Mouse (Mus musculus): ENCODE results near the gene Ifi206.
"Not testable (repeated sequence)": the region's sequence is repeated elsewhere in the genome, so short reads cannot be mapped to it uniquely, and the experiment has no call there.

Ifi206 gene

DNA sequence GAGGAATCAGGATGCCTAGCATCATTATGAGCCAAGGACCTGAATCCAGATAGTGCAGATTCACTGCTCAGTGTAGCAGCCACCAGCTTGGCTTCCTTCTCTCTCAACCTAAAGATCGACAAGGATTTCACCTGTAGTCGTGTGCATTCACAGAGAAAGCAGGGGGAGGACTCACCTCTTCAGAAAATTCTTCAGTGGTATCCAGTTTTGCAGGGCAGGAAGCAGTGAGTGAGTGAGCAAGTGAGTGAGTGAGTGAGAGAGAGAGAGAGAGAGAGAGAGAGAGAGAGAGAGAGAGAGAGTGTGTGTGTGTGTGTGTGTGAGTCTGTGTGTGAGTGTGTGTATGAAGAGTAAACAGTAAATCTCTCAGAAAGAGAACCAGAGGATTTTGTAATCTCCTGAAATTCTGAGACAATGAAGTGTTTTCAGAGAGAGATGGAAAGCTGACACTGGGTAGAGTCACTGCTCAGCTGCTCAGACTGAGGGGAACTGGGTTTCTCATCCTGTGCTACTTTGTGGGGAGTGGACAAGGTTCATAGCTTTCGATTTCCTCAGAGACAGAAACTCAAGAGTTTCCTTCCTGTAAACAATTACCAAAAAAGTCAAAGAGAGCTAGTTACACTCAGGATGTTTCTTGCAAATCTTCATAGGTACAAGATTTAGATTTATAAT, at the start of gene Ifi206:
Ifi206 (minus strand) TSS at position 230 of the 669 bp plus-strand sequence.
- DNase-seq (ENCODE audit: low read depth) = not testable (repeated sequence)

DNA sequence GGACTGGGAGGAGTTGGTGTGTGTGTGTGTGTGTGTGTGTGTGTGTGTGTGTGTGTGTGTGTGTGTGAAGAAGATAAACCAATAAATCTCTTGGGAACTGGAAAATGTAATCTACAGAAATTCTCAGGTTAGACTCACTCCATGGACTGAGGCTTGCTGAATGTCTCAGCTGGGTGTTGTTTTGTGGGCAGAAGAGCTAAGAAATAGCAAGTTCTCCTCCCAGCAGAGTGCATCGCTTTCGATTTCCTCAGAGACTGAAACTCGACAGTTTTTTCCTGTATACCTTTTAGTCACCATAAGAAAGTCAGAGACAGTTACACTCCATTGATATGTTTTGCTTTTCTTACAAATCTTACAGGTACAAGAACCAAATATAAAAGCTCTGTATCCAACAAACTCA, 45.0 kb upstream of the Ifi206 start, which contains the start of gene Ifi214:
Ifi214 (minus strand) TSS at position 167 of the 400 bp plus-strand sequence.
- not testable (repeated sequence) for DNase-seq (ENCODE audit: low read depth)

DNA sequence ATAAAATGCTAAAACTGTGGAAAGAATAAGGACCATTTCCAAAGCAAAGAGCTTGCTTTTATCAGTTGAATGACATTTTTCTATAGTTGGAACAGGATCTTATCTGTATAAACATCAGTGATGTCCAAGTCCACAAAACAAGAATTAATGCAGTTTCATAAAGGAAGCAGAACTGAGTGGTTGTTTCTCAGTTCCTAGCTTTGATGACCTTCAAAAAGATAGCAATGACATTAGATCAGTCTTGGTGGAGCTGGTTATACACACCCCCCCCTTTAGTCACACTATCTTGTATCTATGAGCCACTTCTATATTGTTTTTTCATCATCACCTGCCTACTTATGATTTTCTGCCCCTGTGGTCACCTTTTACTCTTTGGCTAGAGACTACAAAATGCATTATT, 30.6 kb upstream of the Ifi206 start:
- no peak for DNase-seq (ENCODE audit: low read depth)

DNA sequence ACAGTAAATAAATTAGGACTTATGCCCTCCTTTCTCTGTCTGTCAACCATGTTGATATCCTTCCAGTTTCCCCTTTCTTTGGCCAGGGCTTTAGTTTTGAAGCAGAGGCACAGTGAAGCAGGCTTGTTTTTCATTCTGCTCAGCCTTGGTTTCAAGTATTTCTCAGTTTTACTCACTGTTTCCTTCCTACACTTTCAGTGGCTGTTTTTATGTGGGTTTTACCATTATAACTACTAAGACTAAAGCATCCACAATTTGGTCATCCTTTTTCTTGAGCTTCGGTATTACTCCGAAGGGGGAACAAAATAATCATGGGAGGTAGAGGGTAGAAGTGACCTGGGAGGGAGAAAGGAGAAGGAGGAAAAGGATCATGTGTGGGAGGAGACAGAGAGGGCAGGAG, 19.8 kb upstream of the Ifi206 start:
- DNase-seq (ENCODE audit: low read depth) = not testable (repeated sequence)

- DNase-seq (ENCODE audit: low read depth) = not testable (repeated sequence)
These were observed 642 bp upstream of the Ifi206 start for GRCm38 (mm10) chr1:173491483-173491882.

DNA sequence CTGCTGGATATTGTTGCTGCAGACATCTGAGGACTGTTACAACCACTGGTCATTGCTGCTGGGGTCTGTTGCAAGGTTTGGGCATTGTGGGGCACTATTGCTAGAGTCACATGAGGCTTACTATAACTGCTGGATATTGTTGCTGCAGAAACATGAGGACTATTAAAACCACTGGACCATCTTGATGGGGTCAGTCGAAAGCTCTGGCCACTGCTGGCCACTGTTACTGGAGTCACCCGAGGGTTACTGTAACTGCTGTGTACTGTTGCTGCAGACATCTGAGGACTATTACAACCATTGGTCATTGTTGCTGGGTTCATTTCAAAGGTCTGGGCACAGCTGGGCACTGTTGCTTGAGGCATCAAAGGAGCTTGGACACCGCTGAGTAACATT, 9.7 kb downstream of the Ifi206 start:
- not testable (repeated sequence) for DNase-seq (ENCODE audit: low read depth)

DNA sequence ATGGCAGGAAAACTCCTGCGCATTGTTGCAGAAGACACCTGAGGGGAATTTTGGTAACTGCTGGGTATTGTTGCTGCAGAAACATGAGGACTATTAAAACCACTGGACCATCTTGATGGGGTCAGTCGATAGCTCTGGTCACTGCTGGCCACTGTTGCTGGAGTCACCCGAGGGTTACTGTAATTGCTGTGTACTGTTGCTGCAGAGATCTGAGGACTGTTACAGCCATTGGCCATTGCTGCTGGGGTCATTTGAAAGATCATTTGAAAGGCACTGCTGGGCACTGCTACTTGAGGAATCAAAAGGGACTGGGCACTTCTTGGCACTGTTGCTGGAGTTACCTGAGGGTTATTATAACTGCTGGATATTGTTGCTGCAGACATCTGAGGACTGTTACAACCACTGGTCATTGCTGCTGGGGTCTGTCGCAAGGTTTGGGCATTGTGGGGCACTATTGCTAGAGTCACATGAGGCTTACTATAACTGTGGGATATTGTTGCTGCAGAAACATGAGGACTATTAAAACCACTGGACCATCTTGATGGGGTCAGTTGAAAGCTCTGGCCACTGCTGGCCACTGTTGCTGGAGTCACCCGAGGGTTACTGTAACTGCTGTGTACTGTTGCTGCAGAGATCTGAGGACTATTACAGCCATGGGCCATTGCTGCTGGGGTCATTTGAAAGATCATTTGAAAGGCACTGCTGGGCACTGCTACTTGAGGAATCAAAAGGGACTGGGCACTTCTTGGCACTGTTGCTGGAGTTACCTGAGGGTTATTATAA, 10.3 kb downstream of the Ifi206 start:
- DNase-seq (ENCODE audit: low read depth) = not testable (repeated sequence)

GRCm38 (mm10) chr1:173456761-173457160, 34.1 kb downstream of the Ifi206 start:
- peak; percentile 13 for DNase-seq (ENCODE audit: low read depth)

DNA sequence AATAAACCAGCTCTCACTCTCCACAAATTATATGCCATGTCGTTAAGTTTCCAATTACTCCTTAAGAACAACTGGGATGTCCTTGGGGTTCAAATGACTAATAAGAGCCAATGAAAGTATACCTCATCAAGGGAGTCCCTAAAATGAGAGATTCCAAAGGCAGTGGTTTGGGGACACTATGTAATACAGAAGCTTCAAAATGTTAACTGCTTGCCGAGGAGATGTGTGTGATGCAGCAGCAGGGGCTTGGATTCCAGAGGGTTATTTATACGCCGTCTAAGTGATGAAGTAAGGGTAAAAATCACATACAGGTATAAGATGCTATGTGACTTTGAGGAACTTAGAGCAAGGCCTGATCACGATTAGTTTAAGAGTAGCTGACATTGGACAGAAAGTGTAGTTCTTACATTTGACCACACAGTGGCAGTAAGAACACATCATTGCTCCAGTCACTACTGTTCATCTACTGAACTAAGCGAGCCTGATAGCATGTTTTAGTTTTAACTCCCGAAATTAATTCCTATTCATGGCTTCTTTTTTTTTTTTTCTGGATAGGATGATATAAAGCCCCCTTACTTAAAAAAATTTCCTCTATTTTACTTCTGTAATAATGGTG, 34.6 kb downstream of the Ifi206 start:
- DNase-seq (ENCODE audit: low read depth) = peak; percentile 69

DNA sequence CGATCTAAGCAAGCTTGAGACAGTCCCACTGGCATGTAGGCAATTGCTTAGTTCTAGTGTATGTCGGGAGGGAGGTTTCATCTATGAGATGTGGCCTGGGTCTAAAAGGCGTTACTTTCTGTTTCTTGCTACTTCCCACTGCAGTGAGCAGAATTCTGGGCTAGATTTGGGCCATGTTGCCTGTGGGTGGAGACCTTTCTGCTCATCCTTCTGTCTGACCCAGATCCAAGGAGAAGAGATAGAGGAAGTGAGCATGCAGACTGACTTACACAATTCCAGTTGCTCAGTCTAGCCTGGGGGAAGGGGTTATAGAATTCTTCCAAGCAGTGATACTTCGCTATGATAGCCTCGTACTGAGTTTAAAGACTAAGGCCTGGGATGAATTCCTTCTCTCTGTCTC, 39.2 kb downstream of the Ifi206 start:
- no peak for DNase-seq (ENCODE audit: low read depth)

DNA sequence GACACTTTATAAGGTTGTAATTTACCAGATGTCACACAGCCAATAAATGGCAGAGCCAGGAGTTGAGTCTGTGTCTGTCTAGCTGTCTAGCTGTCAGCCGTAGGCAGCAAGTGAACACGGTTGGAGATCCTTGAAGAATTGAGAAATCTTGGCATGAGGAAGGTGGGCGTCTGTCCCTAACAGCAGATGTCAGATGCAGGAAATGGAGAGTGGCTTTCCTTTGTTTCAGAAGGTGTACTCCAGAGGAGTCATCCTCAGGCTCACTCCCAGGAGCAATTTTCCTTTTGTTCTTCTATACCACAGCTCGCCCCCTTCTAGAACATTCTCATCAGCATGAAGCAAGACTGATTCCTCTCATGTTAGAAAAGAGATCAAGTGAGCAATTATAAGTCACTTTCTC, 40.2 kb downstream of the Ifi206 start:
- DNase-seq (ENCODE audit: low read depth) = no peak

- DNase-seq (ENCODE audit: low read depth) = peak; percentile 33
These were observed 43.8 kb downstream of the Ifi206 start for GRCm38 (mm10) chr1:173447067-173447466.

- DNase-seq (ENCODE audit: low read depth) = no peak
These were observed 47.8 kb downstream of the Ifi206 start for GRCm38 (mm10) chr1:173443061-173443460.

GRCm38 (mm10) chr1:173441210-173441609, 49.6 kb downstream of the Ifi206 start:
- peak; percentile 42 for DNase-seq (ENCODE audit: low read depth)

GRCm38 (mm10) chr1:173440681-173441080, 50.2 kb downstream of the Ifi206 start:
- DNase-seq (ENCODE audit: low read depth) = no peak

DNA sequence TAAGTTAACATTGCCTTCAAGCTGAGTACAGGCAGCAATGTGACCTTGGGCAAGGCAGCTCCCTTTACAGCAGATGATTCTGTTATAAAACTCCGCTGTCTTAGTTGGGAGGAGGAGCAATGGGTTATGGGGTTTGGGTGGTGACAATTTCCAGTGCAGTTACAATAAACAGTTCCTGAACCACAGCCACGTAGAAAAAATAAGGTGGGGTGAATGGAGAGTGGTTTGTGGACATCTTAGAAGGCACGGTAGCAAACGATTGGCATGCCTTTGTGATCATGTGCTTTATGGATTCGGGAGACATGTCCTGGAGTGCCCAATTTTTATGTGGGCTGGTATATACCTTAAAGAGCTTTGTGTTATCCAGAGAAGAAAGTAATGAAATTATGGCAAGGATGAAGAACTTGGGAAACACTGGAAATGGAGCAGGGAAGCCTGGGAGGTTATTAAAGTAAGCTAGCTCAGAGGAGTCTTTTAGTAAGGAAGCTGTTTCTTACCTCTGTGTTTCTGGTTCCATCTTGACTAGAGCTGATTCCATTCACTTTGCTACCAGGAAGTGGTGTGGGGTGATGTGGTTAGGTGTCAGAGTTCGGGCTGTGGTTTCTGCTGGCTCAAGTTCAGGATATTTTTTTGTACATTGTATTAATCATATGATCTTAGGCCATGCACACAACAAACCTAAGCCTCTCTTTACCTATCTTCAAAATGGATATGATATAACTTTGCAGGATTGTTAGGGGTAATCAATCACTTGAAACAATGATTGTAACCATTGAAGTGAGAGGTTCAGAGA, 53.5 kb downstream of the Ifi206 start:
- DNase-seq (ENCODE audit: low read depth) = peak; percentile 88

GRCm38 (mm10) chr1:173432411-173432810, 58.4 kb downstream of the Ifi206 start:
- peak; percentile 15 for DNase-seq (ENCODE audit: low read depth)

DNA sequence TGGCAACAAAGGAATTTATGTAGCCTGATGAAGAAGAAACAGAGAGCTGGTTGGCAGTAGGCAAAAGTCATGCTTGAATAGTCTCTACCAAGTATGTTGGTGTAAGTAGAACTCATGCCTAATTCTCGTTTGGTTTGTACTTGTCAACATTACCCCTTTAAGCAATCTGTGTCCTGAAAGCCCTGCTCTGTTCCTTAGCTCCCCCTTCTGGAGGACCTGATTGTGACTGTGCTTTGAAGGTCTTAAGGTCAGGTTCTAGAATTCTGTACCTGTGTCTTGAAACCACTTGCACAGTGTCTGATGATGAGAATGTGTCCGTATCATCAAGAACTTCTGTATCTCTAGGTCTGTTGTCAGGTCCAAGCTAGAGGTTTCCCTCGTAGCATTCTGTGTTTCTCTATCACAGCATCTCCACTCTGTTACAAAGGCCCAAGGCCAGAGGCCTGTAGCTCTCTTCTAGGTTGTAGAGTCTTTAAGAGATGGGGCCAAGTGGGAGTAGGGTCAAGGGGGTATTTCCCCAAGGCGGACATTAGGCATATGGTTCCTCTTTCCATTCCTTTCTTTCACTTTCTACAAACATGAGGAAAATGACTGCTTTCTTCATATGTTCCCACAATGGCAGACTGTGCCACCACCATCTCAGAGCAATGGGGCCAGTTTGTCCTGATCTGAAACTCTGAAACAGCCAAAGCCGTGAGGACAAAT, 60.7 kb downstream of the Ifi206 start:
- no peak for DNase-seq (ENCODE audit: low read depth)

DNA sequence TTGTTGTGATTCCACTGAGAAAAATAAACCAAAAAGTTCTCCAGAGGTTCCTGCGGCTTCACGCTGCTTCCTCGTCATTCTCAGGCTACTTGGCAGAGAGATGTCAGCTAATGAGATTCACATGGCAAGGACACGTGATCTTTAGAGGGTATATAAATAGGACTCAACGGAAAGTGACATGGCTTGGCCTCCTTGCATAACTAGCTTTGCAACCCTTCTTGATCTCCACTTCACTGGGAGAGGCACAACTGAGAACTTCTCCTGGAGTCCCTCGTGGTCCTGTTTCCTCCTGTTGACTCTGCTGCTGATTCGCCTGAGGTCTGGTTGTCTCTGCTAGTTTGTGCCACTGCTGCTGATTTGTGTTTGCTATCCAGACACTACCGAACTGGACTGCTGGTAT, 63.5 kb downstream of the Ifi206 start:
- no peak for DNase-seq (ENCODE audit: low read depth)

GRCm38 (mm10) chr1:173426345-173426744, 64.5 kb downstream of the Ifi206 start:
- no peak for DNase-seq (ENCODE audit: low read depth)

DNA sequence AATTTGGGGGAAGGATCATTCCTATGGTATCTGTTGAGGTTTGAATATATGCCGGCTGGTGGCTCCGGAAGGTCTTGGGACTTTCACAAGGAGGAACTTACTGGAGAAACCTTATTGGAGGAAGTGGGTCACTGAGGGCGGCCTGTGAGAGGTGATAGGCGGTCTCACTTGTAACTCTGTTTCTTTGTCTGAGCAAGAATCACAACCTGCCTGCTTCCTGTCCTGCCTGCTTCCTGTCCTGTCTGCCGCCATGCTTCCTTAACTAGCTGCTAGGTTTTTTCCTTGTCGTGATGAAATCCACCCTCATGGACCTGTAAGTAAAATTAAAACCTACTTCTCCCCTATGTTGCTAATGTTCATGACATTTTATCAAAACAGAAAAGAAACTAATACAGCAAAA, 70.5 kb downstream of the Ifi206 start:
- DNase-seq (ENCODE audit: low read depth) = peak; percentile 83

Data from 416B (cell line).